Comparison of ENCODE assay signal across 8 mouse cellular contexts in the genomic region with DNA sequence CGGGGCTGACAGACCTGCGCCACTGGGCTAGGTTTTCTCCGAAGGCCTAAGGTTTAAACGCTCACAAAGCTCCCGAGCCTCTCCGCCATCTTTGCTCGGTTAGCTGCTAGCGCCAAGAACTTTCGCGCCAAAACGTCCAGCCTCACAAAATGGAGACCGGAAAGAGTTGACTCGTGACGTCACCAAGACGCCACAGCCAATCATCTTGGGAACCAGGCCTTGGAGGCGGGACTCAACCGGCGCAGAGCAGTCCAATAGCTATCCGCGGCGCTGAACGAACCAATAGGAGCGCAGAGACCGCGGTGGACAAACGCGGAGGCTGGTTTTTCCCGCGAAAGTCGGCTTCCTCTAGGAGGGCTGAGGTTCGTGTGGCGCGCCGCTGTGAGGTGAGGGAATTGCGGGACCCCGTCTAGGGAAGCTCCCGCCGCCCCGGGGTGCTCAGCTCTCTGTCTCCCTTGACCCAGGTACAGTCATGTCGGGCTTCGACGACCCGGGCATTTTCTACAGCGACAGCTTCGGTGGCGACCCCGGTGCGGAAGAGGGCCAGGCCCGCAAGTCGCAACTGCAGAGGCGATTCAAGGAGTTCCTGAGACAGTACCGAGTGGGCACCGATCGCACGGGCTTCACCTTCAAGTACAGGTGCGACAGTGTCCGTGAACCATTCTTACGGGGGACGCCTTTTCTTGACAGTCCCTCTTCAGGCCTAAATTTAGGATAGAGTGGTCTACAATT. TPM values are rescaled to one million over a fixed set of nuclear protein-coding genes. Genes with fewer than 3 reads are reported as not detected.
DNase-seq lines count a peak whose midpoint lies in the region; ATAC-seq and TF ChIP-seq lines count a peak whose summit lies in the region.

A gene (plus strand): TSS at position 334 of the 732 bp plus-strand sequence.

- no peaks in the 10 kb centered on the region for H3K9me3 ChIP-seq in embryonic facial prominence, embryonic 14.5 days (ENCODE audit: control insufficient read depth, low read length)
- no peaks in the 10 kb centered on the region for H3K9me3 ChIP-seq in limb, embryonic 13.5 days
- H3K9me3 ChIP-seq in midbrain, embryonic 16.5 days (replicated peaks; ENCODE audit: control insufficient read depth, low read length, poor library complexity, severe bottlenecking) = no peaks in the 10 kb centered on the region

- peak within 1 kb of the TSS; percentile 88 for H3K27ac ChIP-seq in embryonic facial prominence, embryonic 14.5 days (replicated peaks; ENCODE audit: low read depth, low read length)
- peak within 1 kb of the TSS; percentile 90 for H3K27ac ChIP-seq in heart, adult 2 months
- H3K27ac ChIP-seq in limb, embryonic 13.5 days = peak within 1 kb of the TSS; percentile 92
- peak within 1 kb of the TSS; percentile 75 for H3K27ac ChIP-seq in midbrain, embryonic 16.5 days (ENCODE audit: low read length)

- no peak for TF ChIP-seq EP300 in heart, adult 2 months (IDR thresholded peaks at IDR 0.05; ENCODE audit: insufficient read depth, low read depth, low read length)

- H3K4me2 ChIP-seq in embryonic facial prominence, embryonic 14.5 days (ENCODE audit: low read depth, low read length) = peak within 1 kb of the TSS; percentile 77
- peak within 1 kb of the TSS; percentile 97 for H3K4me2 ChIP-seq in limb, embryonic 13.5 days (replicated peaks)
- peak within 1 kb of the TSS; percentile 91 for H3K4me2 ChIP-seq in midbrain, embryonic 16.5 days (ENCODE audit: low read length)

- H3K9ac ChIP-seq in embryonic facial prominence, embryonic 14.5 days (ENCODE audit: low read depth, low read length) = peak within 1 kb of the TSS; percentile 86
- H3K9ac ChIP-seq in heart, adult 2 months (ENCODE audit: low read depth, low read length) = peak within 1 kb of the TSS; percentile 75
- peak within 1 kb of the TSS; percentile 87 for H3K9ac ChIP-seq in limb, embryonic 13.5 days
- peak within 1 kb of the TSS; percentile 59 for H3K9ac ChIP-seq in midbrain, embryonic 16.5 days (ENCODE audit: low read depth, low read length)

- H3K4me3 ChIP-seq in embryonic facial prominence, embryonic 14.5 days (ENCODE audit: low read depth, low read length) = peak within 1 kb of the TSS; percentile 72
- H3K4me3 ChIP-seq in heart, adult 2 months = peak within 1 kb of the TSS; percentile 76
- H3K4me3 ChIP-seq in limb, embryonic 13.5 days = peak within 1 kb of the TSS; percentile 83
- peak within 1 kb of the TSS; percentile 79 for H3K4me3 ChIP-seq in midbrain, embryonic 16.5 days (ENCODE audit: low read depth, low read length)

- peaks cover 10% of the 10 kb centered on the region for H3K4me1 ChIP-seq in embryonic facial prominence, embryonic 14.5 days (ENCODE audit: control insufficient read depth, insufficient read depth, low read length)
- no peaks in the 10 kb centered on the region for H3K4me1 ChIP-seq in heart, adult 2 months (ENCODE audit: control insufficient read depth, insufficient read depth, low read length)
- H3K4me1 ChIP-seq in limb, embryonic 13.5 days = peaks cover 28% of the 10 kb centered on the region
- H3K4me1 ChIP-seq in midbrain, embryonic 16.5 days (ENCODE audit: control insufficient read depth, insufficient read depth, low read length) = peaks cover 11% of the 10 kb centered on the region

- no peak for TF ChIP-seq CTCF in heart, adult 2 months (IDR thresholded peaks at IDR 0.05)

- peak; percentile 81 for TF ChIP-seq POLR2A in heart, adult 2 months (IDR thresholded peaks at IDR 0.05; ENCODE audit: insufficient read depth, low read depth, low read length)

- 0% methylated on average over 55 of the region's 59 CpGs for WGBS in embryonic facial prominence, embryonic 14.5 days
- under 1% methylated on average over 59 of the region's 59 CpGs for WGBS in heart, adult 2 months
- whole genome bisulfite sequencing in limb, embryonic 13.5 days = under 1% methylated on average over 59 of the region's 59 CpGs
- WGBS in midbrain, embryonic 16.5 days = under 1% methylated on average over 59 of the region's 59 CpGs

- intact Hi-C loops in heart, adult 2 months (cut with DNase I) = loop anchor here (2.0 kb wide), 2 partner anchors 75 to 117 kb away; a partner anchor contains a TSS

- H3K36me3 ChIP-seq in embryonic facial prominence, embryonic 14.5 days (ENCODE audit: control insufficient read depth, insufficient read depth, low read length) = peaks cover 37% of the 10 kb centered on the region
- no peaks in the 10 kb centered on the region for H3K36me3 ChIP-seq in heart, adult 2 months (ENCODE audit: control insufficient read depth, insufficient read depth, low read length)
- H3K36me3 ChIP-seq in limb, embryonic 13.5 days = peaks cover 35% of the 10 kb centered on the region
- no peaks in the 10 kb centered on the region for H3K36me3 ChIP-seq in midbrain, embryonic 16.5 days (ENCODE audit: control insufficient read depth, insufficient read depth, low read length)

- H3K27me3 ChIP-seq in embryonic facial prominence, embryonic 14.5 days (replicated peaks; ENCODE audit: control insufficient read depth, insufficient read depth, low read length) = no peaks in the 10 kb centered on the region
- H3K27me3 ChIP-seq in heart, adult 2 months (ENCODE audit: control insufficient read depth, insufficient read depth, low read length) = no peaks in the 10 kb centered on the region
- H3K27me3 ChIP-seq in limb, embryonic 13.5 days = no peaks in the 10 kb centered on the region
- H3K27me3 ChIP-seq in midbrain, embryonic 16.5 days (ENCODE audit: control insufficient read depth, insufficient read depth, low read depth, low read length) = no peaks in the 10 kb centered on the region

- no peaks in the 10 kb centered on the region for H3K79me2 ChIP-seq in heart, adult 2 months (replicated peaks; ENCODE audit: control insufficient read depth, insufficient read depth, low read length)

- peak; percentile 100 for DNase-seq in 3T3-L1 (ENCODE audit: low read depth, low spot score)
- DNase-seq in adrenal gland, postnatal 4 days (ENCODE audit: low spot score in 2 of 2) = peak; percentile 96 to 99
- peak; percentile 100 for DNase-seq in embryonic facial prominence, embryonic 14.5 days (ENCODE audit: low spot score)
- DNase-seq in heart, adult 2 months = peak; percentile 99
- DNase-seq in kidney, adult 8-10 months = peak; percentile 99
- DNase-seq in spleen, postnatal 10 days (ENCODE audit: low spot score in 2 of 2) = peak; percentile 98 to 99

- ATAC-seq in embryonic facial prominence, embryonic 14.5 days (ENCODE audit: low read depth) = peak; percentile 99
- ATAC-seq in limb, embryonic 13.5 days (ENCODE audit: low FRiP score, low read depth) = peak; percentile 99
- peak; percentile 100 for ATAC-seq in midbrain, embryonic 16.5 days

RNA-seq across cellular contexts. Expression of the gene that starts here (rescaled TPM):
- 10 to 100 TPM; 49.7 to 62.0 TPM for total RNA-seq in adrenal gland, postnatal 4 days (2021)
- 106 and 128 TPM in 2 replicates for polyA plus RNA-seq in embryonic facial prominence, embryonic 14.5 days (2014; fragmentation: Nextera tagmentation; extraction: Ambion mirVana)
- total RNA-seq in heart, adult 2 months (2021) = 1 to 10 TPM; 3.4 to 3.7 TPM
- polyA plus RNA-seq in heart, adult 2 months (2012; rRNA removed) = 3.4 and 4.1 TPM in 2 replicates
- polyA plus RNA-seq in limb, embryonic 13.5 days (2015; fragmentation: Nextera tagmentation; extraction: Ambion mirVana) = 182 and 186 TPM in 2 replicates
- 23.0 and 24.9 TPM in 2 replicates for polyA plus RNA-seq in midbrain, embryonic 16.5 days (2015; fragmentation: Nextera tagmentation; extraction: Ambion mirVana)

Comparison
In these comparisons a context has a peak if more than half of its experiments do, and no peak if none do; other contexts are left out.
1. Peak in every context shown above with its lines: DNase-seq, ATAC-seq, H3K4me3 ChIP-seq and H3K27ac ChIP-seq.
2. RNA of the gene that starts here (total RNA-seq): 49.7 to 62.0 TPM in adrenal gland, postnatal 4 days; 3.4 to 3.7 TPM in heart, adult 2 months; every median in the first group is over 10 times any median in the second.